Mouse (Mus musculus) bone marrow macrophage, adult 2 months (primary cell): ENCODE measurements around the gene BB287469.
"Not testable (repeated sequence)": the region's sequence is repeated elsewhere in the genome, so short reads cannot be mapped to it uniquely, and the experiment has no call there.

ENCODE experiments used
- CTCF ChIP-seq: IDR thresholded peaks from 2 replicates; pipeline ENCODE4 v1.5.1; 2012; ENCODE audit warnings: low read depth, mild to moderate bottlenecking, low read length, moderate library complexity
- POLR2A ChIP-seq: IDR thresholded peaks from 2 replicates; pipeline ENCODE4 v1.6.1; 2012; ENCODE audit warnings: mild to moderate bottlenecking, low read depth, low read length, borderline replicate concordance

DNA sequence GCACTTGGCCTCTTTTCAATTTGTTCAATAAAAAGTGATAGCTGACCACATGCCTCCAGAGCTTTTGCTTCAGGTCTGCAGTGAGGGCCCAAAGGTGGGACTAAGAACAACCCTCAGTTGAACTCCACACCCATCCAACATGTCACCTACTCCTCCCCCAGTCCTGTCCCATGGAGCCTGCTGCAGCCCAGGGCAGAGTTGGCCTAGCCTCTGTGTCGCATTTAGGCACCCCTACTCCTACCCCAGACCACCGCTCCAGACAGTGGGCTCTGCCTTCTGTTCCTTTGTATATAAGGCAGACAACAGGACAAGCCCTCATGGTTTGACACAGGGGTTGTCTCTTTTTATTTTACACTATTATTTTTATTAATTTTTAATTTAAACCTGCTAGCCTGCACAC lies 47.7 kb downstream of the BB287469 start:
- not testable (repeated sequence) for TF ChIP-seq POLR2A, CTCF
